Mouse (Mus musculus) hindbrain, embryonic 12.5 days (tissue): Measurements from ENCODE around the gene Ulk4. TPM values are rescaled to one million over a fixed set of nuclear protein-coding genes. Genes with fewer than 3 reads are reported as not detected.
"Not testable (repeated sequence)": the region's sequence is repeated elsewhere in the genome, so short reads cannot be mapped to it uniquely, and the experiment has no call there.

Source experiments
- ATAC-seq: fragments of 200-750 bp; cut with Nextera tagmentation; 2 replicates; pipeline ENCODE4 v1.8.0; 2017; ENCODE audit warnings: moderate TSS enrichment; ENCODE audit not compliant: low FRiP score
- H3K27ac ChIP-seq: fragments of 300-500 bp; sonication (generic); 2 replicates; pipeline ENCODE4 v1.5.1; 2016; ENCODE audit warnings: mild to moderate bottlenecking
- H3K27me3 ChIP-seq: fragments of 300-500 bp; sonication (generic); 2 replicates; pipeline ENCODE4 v1.6.1; 2016; ENCODE audit warnings: mild to moderate bottlenecking
- H3K36me3 ChIP-seq: fragments of 300-500 bp; sonication (generic); 2 replicates; pipeline ENCODE4 v1.6.1; 2016; ENCODE audit warnings: mild to moderate bottlenecking
- H3K4me1 ChIP-seq: fragments of 300-500 bp; sonication (generic); 2 replicates; pipeline ENCODE4 v1.6.1; 2016
- H3K4me2 ChIP-seq: fragments of 300-500 bp; sonication (generic); replicated peaks from 2 replicates; pipeline ENCODE4 v1.6.1; 2016; ENCODE audit warnings: mild to moderate bottlenecking
- H3K4me3 ChIP-seq: fragments of 300-500 bp; sonication (generic); 2 replicates; pipeline ENCODE4 v1.5.1; 2016; ENCODE audit warnings: mild to moderate bottlenecking
- H3K9ac ChIP-seq: fragments of 300-500 bp; sonication (generic); 2 replicates; pipeline ENCODE4 v1.6.1; 2016; ENCODE audit warnings: mild to moderate bottlenecking, moderate library complexity
- H3K9me3 ChIP-seq: fragments of 300-500 bp; sonication (generic); replicated peaks from 2 replicates; pipeline ENCODE4 v1.6.1; 2016; ENCODE audit warnings: mild to moderate bottlenecking
- WGBS: fragments of 180-500 bp; shearing (Covaris S2); methylation state at CpG from one replicate; pipeline ENCODE4 v1.1.7; 2016; 5-methylcytosine and 5-hydroxymethylcytosine counted together
- polyA plus RNA-seq: library from polyadenylated mRNA; unstranded; fragments of >200 nt; fragmentation: Nextera tagmentation; extraction: Ambion mirVana; gene quantifications from 2 replicates; pipeline ENCODE4 v1.2.1, GENCODE M21; 2016

Gene Ulk4
- polyA plus RNA-seq, 1 experiment from 2014 or later, result 164 TPM

DNA sequence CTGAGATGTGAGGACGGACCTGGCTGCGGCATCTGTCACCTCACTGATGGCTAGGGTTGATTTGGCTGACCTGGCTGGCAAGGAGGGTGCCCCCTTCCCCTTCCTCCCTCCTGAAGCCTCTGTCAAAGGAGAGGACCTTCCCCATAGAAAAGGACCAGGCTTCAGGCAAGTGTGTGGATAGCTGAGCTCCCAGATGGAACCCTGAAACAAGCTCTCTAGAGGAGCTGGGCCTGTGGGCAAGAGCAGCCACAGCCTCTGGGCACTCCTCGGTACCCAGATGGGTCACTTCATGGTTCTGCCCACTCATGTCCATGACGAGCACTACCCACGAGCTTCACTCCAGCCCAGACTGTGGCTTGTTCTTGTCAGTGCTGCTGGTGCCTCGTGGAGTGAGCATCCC lies 34.7 kb downstream of the Ulk4 start:
- no peak for ATAC-seq
- H3K4me2 ChIP-seq, result no peak overlapping the region
- H3K27ac ChIP-seq, result no peak overlapping the region
- no peak overlapping the region for H3K9ac ChIP-seq
- no peaks in the 10 kb centered on the region for H3K36me3 ChIP-seq
- H3K4me3 ChIP-seq, result no peak overlapping the region
- H3K4me1 ChIP-seq, result no peaks in the 10 kb centered on the region
- H3K9me3 ChIP-seq, result no peaks in the 10 kb centered on the region
- peaks cover 2% of the 10 kb centered on the region; the same call in 1 of the 2 replicates for H3K27me3 ChIP-seq
- 89% methylated on average over 6 of the region's 6 CpGs for WGBS

DNA sequence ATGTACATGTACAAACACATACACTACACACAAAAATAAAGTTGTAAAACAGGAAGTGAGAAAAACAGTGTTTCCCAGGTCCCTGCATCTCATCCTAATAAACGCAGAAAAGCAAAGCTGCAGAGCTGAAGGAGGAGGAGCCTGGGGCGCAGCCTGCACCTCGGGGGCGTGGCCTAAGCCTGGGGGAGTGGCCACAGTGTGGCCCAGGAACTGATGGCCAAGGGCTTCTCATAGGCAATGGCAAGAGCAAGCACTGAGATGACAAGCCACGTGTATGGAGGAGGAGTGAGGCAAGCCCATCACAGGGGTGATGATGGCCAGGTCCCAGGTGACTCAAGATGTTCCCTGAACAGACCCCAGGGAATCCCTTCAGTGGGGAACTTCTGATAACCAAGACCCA lies 35.2 kb downstream of the Ulk4 start:
- ATAC-seq, result no peak
- 28% methylated on average over 5 of the region's 5 CpGs for WGBS
- no peak overlapping the region for H3K9ac ChIP-seq
- H3K4me1 ChIP-seq, result no peaks in the 10 kb centered on the region
- no peak overlapping the region for H3K4me2 ChIP-seq
- peaks cover 2% of the 10 kb centered on the region; the same call in 1 of the 2 replicates for H3K27me3 ChIP-seq
- H3K4me3 ChIP-seq, result no peak overlapping the region
- H3K9me3 ChIP-seq, result no peaks in the 10 kb centered on the region
- H3K27ac ChIP-seq, result no peak overlapping the region
- no peaks in the 10 kb centered on the region for H3K36me3 ChIP-seq

DNA sequence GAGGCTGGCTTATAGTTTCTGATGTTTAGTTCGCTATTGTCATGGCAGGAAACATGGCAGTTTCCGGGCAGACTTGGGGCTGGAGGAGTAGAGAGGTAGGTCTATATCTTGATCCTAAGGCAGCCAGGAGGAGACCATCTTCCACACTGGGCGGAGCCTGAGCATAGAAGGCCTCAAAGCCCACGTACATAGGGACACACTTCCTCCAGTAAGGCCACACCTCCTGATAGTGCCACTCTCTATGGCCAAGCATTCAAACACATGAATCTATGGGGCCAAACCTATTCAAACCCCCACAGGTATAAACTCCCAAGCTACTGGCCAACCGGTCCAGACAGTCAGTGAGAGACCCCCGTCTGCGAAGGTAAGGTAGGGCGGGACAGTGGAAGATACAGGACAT lies 35.6 kb downstream of the Ulk4 start:
- ATAC-seq, result 0 out of 2 replicates have a peak, but pooled peaks have one; percentile 35
- Histone ChIP-seq H3K4me2 (no peak overlapping the region), H3K27ac (no peak overlapping the region), H3K4me1 (no peaks in the 10 kb centered on the region), H3K9me3 (no peaks in the 10 kb centered on the region), H3K9ac (no peak overlapping the region), H3K27me3 (peaks cover 2% of the 10 kb centered on the region; the same call in 1 of the 2 replicates), H3K4me3 (no peak overlapping the region), H3K36me3 (no peaks in the 10 kb centered on the region)
- WGBS, result 87% methylated on average over 8 of the region's 8 CpGs

DNA sequence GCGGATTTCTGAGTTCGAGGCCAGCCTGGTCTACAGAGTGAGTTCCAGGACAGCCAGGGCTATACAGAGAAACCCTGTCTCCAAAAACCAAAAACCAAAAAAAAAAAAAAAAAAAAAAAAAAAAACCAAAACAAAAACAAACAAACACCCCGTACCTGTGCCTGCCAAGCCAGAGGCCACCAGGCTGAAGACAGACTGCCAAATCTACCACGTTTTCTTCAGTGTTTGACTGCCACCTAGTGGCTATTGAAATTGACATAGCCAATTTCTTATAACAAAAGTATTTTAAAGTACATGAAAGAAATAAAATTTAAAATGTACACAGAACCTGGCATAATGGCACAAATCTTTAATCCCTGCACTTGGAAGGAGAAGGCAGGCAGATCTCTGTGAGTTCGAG lies 36.8 kb downstream of the Ulk4 start:
- H3K4me2 ChIP-seq, H3K27ac ChIP-seq, H3K27me3 ChIP-seq, H3K4me1 ChIP-seq, H3K4me3 ChIP-seq, H3K36me3 ChIP-seq, ATAC-seq, H3K9ac ChIP-seq, H3K9me3 ChIP-seq: not testable (repeated sequence)
- WGBS, result 43% methylated on average over 5 of the region's 5 CpGs

DNA sequence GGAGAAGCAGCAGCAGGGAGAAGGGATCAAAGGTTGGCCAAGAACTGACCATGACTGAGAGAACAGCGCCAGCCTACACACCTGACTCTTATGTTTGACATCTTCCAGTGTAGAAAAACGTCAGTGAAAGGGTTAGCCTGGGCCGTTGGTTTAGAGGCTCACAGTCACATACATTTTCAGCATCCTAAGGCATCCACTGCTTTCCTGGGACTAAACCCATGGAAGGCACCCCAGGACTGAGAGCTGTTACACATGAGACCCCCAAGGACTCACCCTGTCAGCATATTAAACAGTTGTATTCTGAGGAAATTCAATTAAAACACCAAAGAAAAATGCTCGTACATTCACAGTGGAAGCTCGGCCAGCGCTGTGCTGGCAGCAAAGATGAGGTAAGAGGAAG lies 37.4 kb downstream of the Ulk4 start:
- no peak overlapping the region for H3K9ac ChIP-seq
- H3K9me3 ChIP-seq, result no peaks in the 10 kb centered on the region
- no peak overlapping the region for H3K27ac ChIP-seq
- H3K4me1 ChIP-seq, result no peaks in the 10 kb centered on the region
- no peak for ATAC-seq
- H3K4me3 ChIP-seq, result no peak overlapping the region
- peaks cover 2% of the 10 kb centered on the region; the same call in 1 of the 2 replicates for H3K27me3 ChIP-seq
- 82% methylated on average over 6 of the region's 6 CpGs for WGBS
- H3K4me2 ChIP-seq, result no peak overlapping the region
- H3K36me3 ChIP-seq, result no peaks in the 10 kb centered on the region

DNA sequence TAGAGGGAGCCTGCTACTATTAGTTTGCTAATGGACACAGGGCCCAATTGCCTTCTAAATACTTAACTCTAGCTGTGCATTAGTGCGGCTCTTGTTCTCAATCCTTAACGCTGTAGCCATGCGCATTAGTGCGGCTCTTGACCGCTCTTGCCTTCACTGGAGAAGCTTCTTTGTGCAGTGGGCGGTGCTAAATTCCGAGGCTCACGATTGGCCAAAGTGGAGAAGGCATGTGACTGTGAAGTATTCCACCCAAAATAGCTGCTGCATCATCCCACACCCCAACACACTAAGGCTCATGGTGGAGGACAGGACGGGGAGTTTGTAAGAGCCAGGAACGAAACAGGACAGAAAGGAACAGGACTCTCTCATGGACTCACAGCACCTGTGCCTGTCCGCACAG lies 58.4 kb downstream of the Ulk4 start:
- 84% methylated on average over 11 of the region's 11 CpGs for WGBS
- Histone ChIP-seq H3K4me1 (no peaks in the 10 kb centered on the region), H3K27ac (no peak overlapping the region), H3K4me3 (no peak overlapping the region), H3K36me3 (no peaks in the 10 kb centered on the region), H3K9ac (no peak overlapping the region), H3K27me3 (no peaks in the 10 kb centered on the region), H3K9me3 (no peaks in the 10 kb centered on the region), H3K4me2 (no peak overlapping the region)
- ATAC-seq, result no peak

DNA sequence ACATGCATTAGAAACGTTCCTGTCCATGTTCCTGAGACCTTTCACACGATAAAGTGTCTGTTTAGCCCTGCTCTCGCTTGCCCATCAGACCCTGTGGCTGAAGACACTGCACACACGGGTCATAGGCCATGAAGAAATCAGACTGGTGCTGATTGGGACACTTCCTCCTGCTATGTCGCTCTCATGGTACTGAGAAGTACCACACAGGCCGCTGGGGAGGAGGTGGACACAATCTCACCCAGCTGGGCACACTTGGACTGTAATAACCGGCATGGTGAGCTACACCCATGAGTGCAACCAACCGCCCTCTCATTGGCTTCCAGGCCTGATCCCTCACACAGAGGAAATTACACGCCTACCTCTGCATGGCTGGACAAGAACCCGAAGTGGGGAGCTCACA lies 58.8 kb downstream of the Ulk4 start:
- H3K9ac ChIP-seq, result no peak overlapping the region
- H3K9me3 ChIP-seq, result no peaks in the 10 kb centered on the region
- no peaks in the 10 kb centered on the region for H3K36me3 ChIP-seq
- H3K4me1 ChIP-seq, result no peaks in the 10 kb centered on the region
- 84% methylated on average over 10 of the region's 10 CpGs for WGBS
- ATAC-seq, result no peak
- H3K4me2 ChIP-seq, result no peak overlapping the region
- no peaks in the 10 kb centered on the region for H3K27me3 ChIP-seq
- no peak overlapping the region for H3K4me3 ChIP-seq
- H3K27ac ChIP-seq, result no peak overlapping the region

DNA sequence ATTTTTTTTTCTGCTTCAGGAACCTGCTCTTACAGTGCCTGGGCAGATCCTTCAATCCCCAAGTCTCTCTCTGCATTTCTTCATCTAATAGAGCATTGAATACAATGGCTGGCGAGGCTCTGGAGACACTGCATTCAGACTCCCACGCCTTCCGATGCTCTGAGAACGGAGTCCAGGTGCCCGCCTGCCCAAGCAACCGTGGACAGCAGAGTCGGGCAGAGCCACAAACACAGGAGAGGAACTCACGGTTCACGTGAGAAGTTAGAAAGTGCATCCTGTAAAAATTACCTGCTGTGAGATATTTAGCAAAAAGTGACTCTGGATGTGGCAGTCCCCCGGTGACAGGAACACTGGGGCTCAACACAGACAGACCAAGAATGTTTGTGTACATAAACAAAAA lies 59.3 kb downstream of the Ulk4 start:
- H3K4me2 ChIP-seq, result no peak overlapping the region
- H3K4me3 ChIP-seq, result no peak overlapping the region
- no peaks in the 10 kb centered on the region for H3K4me1 ChIP-seq
- H3K27ac ChIP-seq, result no peak overlapping the region
- WGBS, result 88% methylated on average over 10 of the region's 10 CpGs
- no peak overlapping the region for H3K9ac ChIP-seq
- ATAC-seq, result no peak
- no peaks in the 10 kb centered on the region for H3K27me3 ChIP-seq
- H3K36me3 ChIP-seq, result no peaks in the 10 kb centered on the region
- H3K9me3 ChIP-seq, result no peaks in the 10 kb centered on the region

DNA sequence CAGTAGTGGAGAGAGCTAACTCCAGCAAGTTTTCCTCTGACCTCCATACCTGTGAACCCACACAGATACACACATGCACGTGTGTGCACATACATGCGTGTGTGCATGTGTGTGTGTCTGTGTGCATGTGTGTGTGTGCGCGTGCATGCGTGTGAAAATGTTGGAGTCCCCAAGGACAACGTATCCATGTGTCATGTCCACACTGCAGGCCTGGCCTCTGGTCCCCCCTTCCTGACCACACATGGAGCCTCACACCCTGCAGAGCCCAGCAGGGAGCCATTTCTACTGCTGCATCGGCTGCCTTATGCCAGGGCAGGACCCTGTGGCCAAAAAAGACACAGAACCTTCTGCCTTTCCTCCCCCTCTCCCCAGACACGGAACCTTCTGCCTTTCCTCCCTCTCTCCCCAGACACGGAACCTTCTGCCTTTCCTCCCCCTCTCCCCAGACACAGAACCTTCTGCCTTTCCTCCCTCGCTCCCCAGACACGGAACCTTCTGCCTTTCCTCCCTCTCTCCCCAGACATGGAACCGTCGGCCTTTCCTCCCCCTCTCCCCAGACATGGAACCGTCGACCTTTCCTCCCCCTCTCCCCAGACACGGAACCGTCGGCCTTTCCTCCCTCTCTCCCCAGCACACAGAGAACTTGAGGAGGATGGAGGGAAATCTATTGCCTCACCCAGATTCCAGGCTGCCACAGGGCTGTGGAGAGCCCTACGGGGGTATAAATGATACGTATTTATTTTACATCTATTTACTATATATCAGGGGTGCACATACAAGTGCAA lies 60.3 kb downstream of the Ulk4 start:
- Histone ChIP-seq H3K27ac (no peak overlapping the region), H3K27me3 (no peaks in the 10 kb centered on the region), H3K4me1 (no peaks in the 10 kb centered on the region), H3K4me2 (no peak overlapping the region), H3K9me3 (no peaks in the 10 kb centered on the region), H3K36me3 (no peaks in the 10 kb centered on the region), H3K9ac (no peak overlapping the region), H3K4me3 (no peak overlapping the region)
- no peak for ATAC-seq
- WGBS, result 73% methylated on average over 20 of the region's 20 CpGs

DNA sequence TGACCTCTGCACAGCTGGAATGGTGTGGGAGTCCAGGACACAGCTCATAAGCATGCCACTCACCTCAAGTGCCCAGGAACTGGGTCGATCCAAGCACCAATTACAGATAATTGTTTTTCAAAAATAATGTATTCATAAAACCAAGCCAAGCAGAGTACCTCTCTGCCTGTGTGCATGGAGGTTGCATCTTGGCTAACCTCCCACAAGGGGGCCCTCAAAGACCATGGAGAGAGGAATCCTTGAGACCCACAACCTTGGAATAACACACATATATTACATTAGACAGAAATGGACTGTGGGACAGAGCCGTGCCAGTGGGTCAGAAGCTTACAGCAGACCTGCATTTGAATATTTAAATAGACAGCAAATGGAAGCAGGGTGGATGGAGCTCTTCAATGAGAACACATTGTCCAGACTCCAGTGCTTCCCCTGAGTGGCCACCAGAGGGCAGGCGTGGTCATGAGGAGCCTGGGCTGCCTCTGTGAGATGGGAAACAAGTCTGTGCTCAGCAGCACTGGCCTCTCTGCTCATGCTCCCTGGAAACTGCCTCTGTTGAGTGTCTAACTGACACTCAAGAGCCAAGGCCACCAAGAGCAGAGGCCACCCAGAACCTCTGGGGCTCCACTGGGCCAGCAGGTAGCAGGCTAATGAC lies 61.5 kb downstream of the Ulk4 start:
- Histone ChIP-seq H3K27me3 (no peaks in the 10 kb centered on the region), H3K9ac (no peak overlapping the region), H3K4me1 (no peaks in the 10 kb centered on the region), H3K4me2 (no peak overlapping the region), H3K4me3 (no peak overlapping the region), H3K27ac (no peak overlapping the region), H3K36me3 (no peaks in the 10 kb centered on the region), H3K9me3 (no peaks in the 10 kb centered on the region; the same call in 1 of the 2 replicates)
- 29% methylated on average over 3 of the region's 3 CpGs for WGBS
- ATAC-seq, result peak; percentile 64; the same call in 1 of the 2 replicates

DNA sequence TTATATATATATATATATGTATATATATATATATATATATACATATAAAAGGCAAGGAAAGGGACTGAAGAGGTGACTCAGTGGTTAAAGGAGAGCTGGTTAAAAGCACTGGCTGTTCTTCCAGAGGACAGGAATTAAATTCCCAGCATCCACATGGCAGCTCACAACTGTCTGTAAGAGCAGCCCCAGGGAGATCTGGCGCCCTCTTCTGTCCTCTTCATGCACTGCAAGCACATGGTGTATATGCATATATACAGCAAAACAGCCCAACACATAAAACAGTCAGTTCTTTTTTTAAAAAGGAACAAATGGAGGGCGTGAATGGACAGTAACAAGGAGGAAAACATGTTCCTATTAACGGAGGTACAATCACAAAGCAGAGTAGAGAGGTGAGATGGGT lies 64.7 kb downstream of the Ulk4 start:
- Histone ChIP-seq H3K9ac (no peak overlapping the region), H3K36me3 (0 out of 2 replicates have a peak, but pooled peaks cover 4% of the 10 kb centered on the region), H3K9me3 (no peaks in the 10 kb centered on the region; the same call in 1 of the 2 replicates), H3K27ac (no peak overlapping the region), H3K4me3 (no peak overlapping the region), H3K4me1 (no peaks in the 10 kb centered on the region), H3K27me3 (no peaks in the 10 kb centered on the region), H3K4me2 (no peak overlapping the region)
- ATAC-seq, result no peak
- WGBS, result 60% methylated on average over 3 of the region's 3 CpGs

DNA sequence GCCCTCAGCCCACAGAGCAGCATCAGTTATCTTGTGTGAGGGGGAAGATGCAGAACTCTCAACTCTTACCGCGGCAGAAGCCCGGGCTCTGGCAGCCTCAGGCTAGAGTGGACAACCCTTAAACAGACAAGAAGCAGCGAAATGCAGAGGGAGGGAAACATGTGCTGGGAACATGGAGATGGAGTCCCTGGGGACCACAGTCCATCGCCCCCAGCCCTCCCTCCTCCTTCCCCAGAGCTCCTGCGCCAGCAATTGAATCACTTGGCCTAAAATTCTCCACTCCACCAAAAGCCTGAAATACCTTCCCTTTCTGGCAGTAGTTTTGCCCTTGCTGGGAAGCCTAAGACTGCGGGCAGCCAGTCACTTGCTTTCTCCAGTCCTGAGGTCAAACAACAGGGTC lies 72.0 kb downstream of the Ulk4 start:
- Histone ChIP-seq H3K27ac (no peak overlapping the region; the same call in 1 of the 2 replicates), H3K36me3 (0 out of 2 replicates have a peak, but pooled peaks cover 4% of the 10 kb centered on the region), H3K4me2 (no peak overlapping the region), H3K27me3 (no peaks in the 10 kb centered on the region), H3K4me1 (peaks cover 13% of the 10 kb centered on the region; the same call in 1 of the 2 replicates), H3K4me3 (no peak overlapping the region), H3K9ac (no peak overlapping the region), H3K9me3 (no peaks in the 10 kb centered on the region; the same call in 1 of the 2 replicates)
- ATAC-seq, result no peak
- 68% methylated on average over 7 of the region's 7 CpGs for WGBS
